ENCODE assay signal across 30 mouse cellular contexts in genomic region chr1:134551869-134552268, GRCm38 (mm10). TPM values are rescaled to one million over a fixed set of nuclear protein-coding genes. Genes with fewer than 3 reads are reported as not detected.
A peak's percentile ranks its signal among the peaks of the same experiment; 100 is the strongest.
DNase-seq lines count a peak whose midpoint lies in the region; ATAC-seq and TF ChIP-seq lines count a peak whose summit lies in the region.
"Had no signal": no experiment of that assay in that cellular context is flagged by ENCODE, and none has a peak within 500 bp of the region (broad histone marks: within the 10 kb centered on the region; RNA-seq: fewer than 3 reads in every experiment).

No protein-coding gene starts in this region.

- H3K4me3 ChIP-seq in heart, embryonic 12.5 days, result no peak overlapping the region
- H3K4me3 ChIP-seq in bone marrow macrophage, adult 2 months (ENCODE audit: insufficient read depth, low read length), result no peak overlapping the region
- no peak overlapping the region for H3K4me3 ChIP-seq in forebrain, embryonic 11.5 days (ENCODE audit: low read depth, low read length)
- H3K4me3 ChIP-seq: embryonic facial prominence, embryonic 12.5 days; embryonic facial prominence, embryonic 15.5 days; erythroblast, embryonic 14.5 days; forebrain, embryonic 13.5 days; gastrocnemius, adult 2 months; heart, embryonic 13.5 days had no signal

- no peak overlapping the region for H3K9ac ChIP-seq in heart, embryonic 12.5 days
- no peak overlapping the region for H3K9ac ChIP-seq in forebrain, embryonic 11.5 days (ENCODE audit: low read length)
- H3K9ac ChIP-seq: embryonic facial prominence, embryonic 12.5 days; embryonic facial prominence, embryonic 15.5 days; forebrain, embryonic 13.5 days; heart, embryonic 13.5 days; hindbrain, embryonic 14.5 days had no signal

- H3K9me3 ChIP-seq in heart, embryonic 12.5 days (replicated peaks), result no peaks in the 10 kb centered on the region
- H3K9me3 ChIP-seq in forebrain, embryonic 11.5 days (ENCODE audit: control insufficient read depth, low read length), result no peaks in the 10 kb centered on the region
- H3K9me3 ChIP-seq: embryonic facial prominence, embryonic 12.5 days; embryonic facial prominence, embryonic 15.5 days; forebrain, embryonic 13.5 days; heart, embryonic 13.5 days had no signal

- DNase-seq in heart, adult 11 months, result peak; percentile 64
- peak; percentile 57 for DNase-seq in 416B (ENCODE audit: low read depth)
- DNase-seq in forebrain, embryonic 11.5 days (ENCODE audit: low spot score), result no peak
- DNase-seq in testis, postnatal 10 days (ENCODE audit: low spot score), result no peak
- DNase-seq: adrenal gland, adult 8-10 months; adrenal gland, postnatal 25 days; cerebellum, adult 11 months; cerebellum, adult 2 months; cerebellum, adult 9-11 months; cerebellum, postnatal 25 days; gastrocnemius, adult 2 months; gastrocnemius, postnatal 14 days; heart, adult 18-20 months; heart, postnatal 14 days; heart, postnatal 4 days; kidney, adult 18-20 months had no signal

- H3K27ac ChIP-seq in heart, embryonic 12.5 days (ENCODE audit: poor library complexity, severe bottlenecking), result no peak overlapping the region
- H3K27ac ChIP-seq in bone marrow macrophage, adult 2 months (ENCODE audit: insufficient read depth, low read depth, low read length), result 0 out of 2 replicates have a peak overlapping the region, but pooled peaks have one; percentile 4
- no peak overlapping the region for H3K27ac ChIP-seq in forebrain, embryonic 11.5 days (ENCODE audit: low read depth, low read length)
- H3K27ac ChIP-seq: embryonic facial prominence, embryonic 12.5 days; embryonic facial prominence, embryonic 15.5 days; forebrain, embryonic 13.5 days; gastrocnemius, adult 2 months; heart, embryonic 13.5 days; hindbrain, embryonic 14.5 days; hindbrain, postnatal 0 days had no signal

- H3K4me1 ChIP-seq in heart, embryonic 12.5 days (replicated peaks), result peaks cover 15% of the 10 kb centered on the region
- peaks cover 10% of the 10 kb centered on the region for H3K4me1 ChIP-seq in bone marrow macrophage, adult 2 months (ENCODE audit: control insufficient read depth, insufficient read depth, low read length)
- no peaks in the 10 kb centered on the region; the same call in 1 of the 2 replicates for H3K4me1 ChIP-seq in forebrain, embryonic 11.5 days (replicated peaks; ENCODE audit: control insufficient read depth, insufficient read depth, low read length)

- 77% methylated on average over 3 of the region's 3 CpGs for WGBS in heart, embryonic 12.5 days
- 91% methylated on average over 3 of the region's 3 CpGs for WGBS in forebrain, embryonic 11.5 days

- no peak for TF ChIP-seq CTCF in bone marrow macrophage, adult 2 months (IDR thresholded peaks at IDR 0.05; ENCODE audit: low read depth, low read length)

- no peak for ATAC-seq in heart, embryonic 12.5 days (ENCODE audit: insufficient number of reproducible peaks, low FRiP score)
- ATAC-seq in forebrain, embryonic 11.5 days (replicated peaks; ENCODE audit: low FRiP score), result no peak
- ATAC-seq: forebrain, embryonic 13.5 days; forebrain, embryonic 16.5 days; hindbrain, postnatal 0 days; inflammation-experienced regulatory T-cells, adult 6 months; intestine, embryonic 16.5 days had no signal

- no peak overlapping the region for H3K4me2 ChIP-seq in heart, embryonic 12.5 days
- no peak overlapping the region for H3K4me2 ChIP-seq in forebrain, embryonic 11.5 days (ENCODE audit: low read depth, low read length, severe bottlenecking)
- H3K4me2 ChIP-seq: embryonic facial prominence, embryonic 12.5 days; embryonic facial prominence, embryonic 15.5 days; forebrain, embryonic 13.5 days; heart, embryonic 13.5 days; hindbrain, embryonic 14.5 days had no signal

- no peak for TF ChIP-seq POLR2A in bone marrow macrophage, adult 2 months (IDR thresholded peaks at IDR 0.05; ENCODE audit: borderline replicate concordance, low read depth, low read length)

- no peaks in the 10 kb centered on the region for H3K27me3 ChIP-seq in heart, embryonic 12.5 days (replicated peaks)
- H3K27me3 ChIP-seq in forebrain, embryonic 11.5 days (ENCODE audit: control insufficient read depth, insufficient read depth, low read length), result no peaks in the 10 kb centered on the region; the same call in 1 of the 2 replicates
- H3K27me3 ChIP-seq: embryonic facial prominence, embryonic 12.5 days; embryonic facial prominence, embryonic 15.5 days; forebrain, embryonic 13.5 days; heart, embryonic 13.5 days had no signal

- no peaks in the 10 kb centered on the region for H3K36me3 ChIP-seq in heart, embryonic 12.5 days
- no peaks in the 10 kb centered on the region for H3K36me3 ChIP-seq in forebrain, embryonic 11.5 days (ENCODE audit: control insufficient read depth, insufficient read depth, low read length)
- H3K36me3 ChIP-seq: embryonic facial prominence, embryonic 12.5 days; embryonic facial prominence, embryonic 15.5 days; heart, embryonic 13.5 days had no signal

RNA-seq across cellular contexts. Expression of gene Mgat4e, which starts 2.4 kb away (rescaled TPM):
- not detected in 2 replicates for polyA plus RNA-seq in heart, embryonic 12.5 days (2016; fragmentation: Nextera tagmentation; extraction: Ambion mirVana)
- not detected in 2 replicates for polyA plus RNA-seq in bone marrow macrophage, adult 2 months (2012; ENCODE audit: insufficient read depth, insufficient read length, missing spikeins)
- not detected in 2 replicates for polyA plus RNA-seq in forebrain, embryonic 11.5 days (2014; fragmentation: Nextera tagmentation; extraction: Ambion mirVana)
- polyA plus RNA-seq: cerebellum, adult 2 months; embryonic facial prominence, embryonic 15.5 days; erythroblast, embryonic 14.5 days; forebrain, embryonic 13.5 days; forebrain, embryonic 16.5 days; heart, embryonic 13.5 days; heart, embryonic 16.5 days; hindbrain, embryonic 11.5 days; hindbrain, embryonic 14.5 days; hindbrain, postnatal 0 days; inflammation-experienced regulatory T-cells, adult 6 months; intestine, embryonic 16.5 days had no signal

RNA-seq across cellular contexts. Expression of gene Kdm5b, which starts 8.1 kb away (rescaled TPM):
- 39.9 and 41.4 TPM in 2 replicates for polyA plus RNA-seq in heart, embryonic 12.5 days (2016; fragmentation: Nextera tagmentation; extraction: Ambion mirVana)
- polyA plus RNA-seq in bone marrow macrophage, adult 2 months (2012; ENCODE audit: insufficient read depth, insufficient read length, missing spikeins), result 11.0 and 12.9 TPM in 2 replicates
- 83.9 and 84.4 TPM in 2 replicates for polyA plus RNA-seq in forebrain, embryonic 11.5 days (2014; fragmentation: Nextera tagmentation; extraction: Ambion mirVana)

RNA-seq across cellular contexts. Expression of gene Rabif, which starts 57.4 kb away (rescaled TPM):
- polyA plus RNA-seq in heart, embryonic 12.5 days (2016; fragmentation: Nextera tagmentation; extraction: Ambion mirVana), result 32.2 and 32.8 TPM in 2 replicates
- polyA plus RNA-seq in bone marrow macrophage, adult 2 months (2012; ENCODE audit: insufficient read depth, insufficient read length, missing spikeins), result 13.5 and 15.1 TPM in 2 replicates
- 42.7 and 45.3 TPM in 2 replicates for polyA plus RNA-seq in forebrain, embryonic 11.5 days (2014; fragmentation: Nextera tagmentation; extraction: Ambion mirVana)

Comparison
In these comparisons a context has a peak if more than half of its experiments do, and no peak if none do; other contexts are left out.
1. DNase-seq: peak in heart, adult 11 months (single experiment) and 416B (single experiment); none in forebrain, embryonic 11.5 days (single experiment) and testis, postnatal 10 days (single experiment).